Mouse (Mus musculus) right cerebral cortex, postnatal 25 days (tissue): Measurements from ENCODE around the gene Zfp804a.

Source experiments
- DNase-seq: peaks from one replicate; pipeline ENCODE4 v3.0.0; 2022

Zfp804a gene

DNA sequence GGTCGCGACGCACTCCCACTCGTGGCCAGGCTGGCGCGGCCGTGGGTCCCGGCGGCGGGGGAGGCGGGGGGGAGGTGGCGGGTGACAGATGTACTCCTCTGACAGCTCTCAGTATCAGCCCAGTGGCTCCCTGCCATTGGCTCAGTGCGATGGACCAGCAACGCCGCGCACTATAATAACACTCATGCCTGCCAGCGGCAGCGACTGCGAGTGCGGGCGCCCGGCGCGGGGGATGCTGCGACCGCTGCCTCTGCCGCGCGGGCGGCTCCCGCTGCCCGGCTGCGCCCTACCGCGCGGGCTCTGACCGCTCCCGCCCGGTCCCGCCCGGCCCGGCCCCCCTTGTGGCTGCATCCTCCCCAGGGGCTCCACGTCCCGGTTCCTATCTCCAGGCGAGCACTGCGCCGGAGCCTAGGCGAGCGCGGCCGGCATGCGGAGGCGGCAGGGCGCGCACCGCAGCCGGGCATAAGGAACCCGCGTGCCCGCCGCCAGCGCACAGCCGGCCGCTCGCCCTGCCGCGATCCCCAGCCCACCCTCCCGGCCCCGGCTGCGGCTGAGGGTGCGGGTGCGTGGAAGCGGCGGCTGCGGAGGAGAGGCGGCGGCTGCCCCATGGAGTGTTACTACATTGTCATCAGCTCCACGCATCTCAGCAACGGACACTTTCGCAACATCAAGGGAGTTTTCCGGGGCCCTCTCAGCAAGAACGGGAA is at the start of gene Zfp804a:
Zfp804a (plus strand) TSS at position 38 of the 707 bp plus-strand sequence.
- DNase-seq, result peak; percentile 75

DNA sequence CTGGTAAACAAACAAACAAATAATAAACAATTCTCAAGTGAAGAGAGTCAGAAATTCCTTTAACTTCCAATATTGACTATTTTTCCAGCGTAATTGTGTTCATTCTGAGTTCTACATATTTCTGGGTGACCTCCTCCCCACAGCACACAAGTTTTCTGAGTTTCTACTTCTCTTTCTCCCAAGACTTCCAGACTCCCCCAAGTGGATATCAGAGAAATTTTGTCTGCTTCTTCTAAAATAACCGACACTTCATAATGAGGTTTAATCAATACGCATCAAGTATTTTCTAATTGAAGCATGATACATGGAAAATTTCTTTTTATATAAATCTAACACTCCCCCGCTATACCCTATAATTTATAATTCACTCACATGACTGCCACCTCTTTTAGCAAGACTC is 1.4 kb upstream of the Zfp804a start:
- no peak for DNase-seq

DNA sequence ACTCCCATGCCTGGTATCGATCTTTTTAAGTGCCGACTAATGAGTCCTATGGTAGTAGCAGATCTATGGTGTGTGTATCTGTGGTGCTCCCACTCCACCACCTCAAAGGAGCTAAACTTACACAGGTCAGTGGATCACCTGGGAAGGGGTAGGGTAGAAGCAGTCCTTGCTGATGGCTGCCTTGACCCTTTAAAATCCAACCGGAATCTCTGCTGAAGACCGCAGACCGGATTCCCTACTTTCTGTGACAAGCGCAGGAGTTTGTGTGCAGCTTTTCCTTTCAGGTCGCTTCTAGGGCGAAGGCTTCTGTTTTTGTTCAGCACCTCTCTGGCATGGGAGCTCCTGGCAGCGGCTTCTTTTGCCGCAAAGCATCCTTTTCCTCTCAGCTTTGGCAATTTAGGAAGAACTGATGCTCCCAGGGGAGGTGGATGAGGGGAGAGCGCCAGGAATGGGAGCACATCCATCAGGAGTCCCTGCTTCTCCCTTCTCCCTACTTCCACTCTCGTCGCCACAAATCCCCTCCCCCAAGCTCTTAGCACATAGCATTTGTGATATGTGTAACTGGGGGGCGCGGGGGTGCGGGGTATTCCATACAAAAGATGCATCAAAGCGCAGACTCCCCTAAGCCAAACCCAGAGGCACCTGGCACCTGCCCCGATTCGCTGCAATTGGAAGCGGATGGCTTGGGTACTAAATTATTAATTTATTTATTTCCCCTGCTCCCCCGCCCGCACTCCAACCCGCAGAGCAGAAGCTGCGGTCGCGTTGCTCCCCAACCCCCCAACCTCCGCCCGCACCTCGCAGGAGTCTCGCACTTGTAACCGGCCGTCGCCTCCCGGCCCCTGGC is 461 bp upstream of the Zfp804a start:
- peak; percentile 60 for DNase-seq

DNA sequence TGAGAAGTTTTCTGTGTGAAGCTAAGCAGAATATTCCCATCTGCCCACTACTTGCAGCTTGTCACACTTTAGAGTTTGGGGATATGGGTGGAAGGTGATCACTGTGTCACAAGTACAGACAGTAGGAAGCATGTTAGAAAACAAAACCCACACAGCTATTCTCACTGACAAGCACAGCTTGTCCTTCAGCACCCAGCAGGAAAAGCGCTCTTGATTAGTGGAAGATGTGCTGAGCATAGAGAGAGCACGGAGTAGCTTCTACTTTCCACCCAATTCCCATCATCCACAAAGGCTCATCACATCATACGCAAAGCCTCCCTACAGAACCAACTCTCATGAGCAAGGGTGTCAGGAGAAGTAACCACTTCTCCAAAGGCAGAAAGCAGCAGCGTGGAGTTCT is 1.4 kb downstream of the Zfp804a start:
- DNase-seq, result peak; percentile 25

DNA sequence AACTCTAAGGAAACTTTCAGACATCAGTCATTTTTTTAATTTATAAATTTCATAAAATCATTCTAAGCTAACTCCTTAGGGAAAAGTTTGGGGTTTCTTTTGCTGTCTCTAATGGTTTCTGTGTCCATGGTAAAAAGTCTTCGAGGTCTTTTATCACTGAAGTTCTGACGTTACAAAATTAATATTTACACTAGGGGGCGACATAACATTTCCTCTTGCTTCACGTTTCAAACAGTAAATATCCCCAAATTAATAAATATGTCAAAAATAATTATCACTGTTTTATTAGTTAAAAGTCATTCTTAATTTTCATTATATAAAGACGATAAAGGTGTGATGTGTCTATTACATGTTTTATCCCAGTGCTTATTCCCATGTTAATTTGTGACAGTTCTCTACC is 11.6 kb downstream of the Zfp804a start:
- DNase-seq, result no peak

DNA sequence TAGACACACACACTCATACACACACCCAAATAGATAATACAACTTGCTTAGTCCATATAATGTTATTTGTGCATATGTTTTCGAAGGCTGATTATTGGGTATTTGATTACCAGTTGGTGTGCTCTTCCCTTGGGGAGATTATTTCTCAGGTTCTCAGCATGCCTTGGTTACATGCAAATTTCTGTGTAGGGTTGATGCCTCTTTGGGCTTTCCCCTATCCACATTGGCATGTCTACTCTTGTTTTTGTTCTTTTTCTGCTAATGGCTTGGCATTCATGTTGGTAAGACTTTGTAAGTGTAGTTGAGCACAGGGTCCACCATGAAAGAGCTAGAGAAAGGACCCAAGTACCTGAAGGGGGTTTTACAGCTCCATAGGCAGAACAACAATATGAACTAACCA is 14.9 kb downstream of the Zfp804a start:
- DNase-seq, result no peak

DNA sequence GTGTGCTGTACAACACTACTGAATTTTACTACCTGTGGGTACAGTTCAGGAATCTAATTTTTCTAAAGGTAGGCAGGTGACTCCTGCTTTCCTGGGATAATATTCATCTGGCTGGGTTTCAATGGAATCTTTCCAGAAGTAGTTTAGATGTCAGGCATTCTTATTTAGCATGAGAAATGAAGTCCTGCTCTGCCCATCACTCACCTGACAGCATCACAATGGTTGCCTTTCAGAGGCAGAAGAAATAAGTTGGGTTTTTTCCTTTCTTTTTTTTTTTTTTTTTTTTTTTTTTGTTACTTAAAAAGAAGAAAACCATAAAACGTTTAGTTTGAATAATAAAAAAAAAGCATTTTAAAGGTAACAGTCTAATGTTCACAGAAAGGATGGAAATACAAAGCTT is 16.1 kb downstream of the Zfp804a start:
- DNase-seq, result no peak

DNA sequence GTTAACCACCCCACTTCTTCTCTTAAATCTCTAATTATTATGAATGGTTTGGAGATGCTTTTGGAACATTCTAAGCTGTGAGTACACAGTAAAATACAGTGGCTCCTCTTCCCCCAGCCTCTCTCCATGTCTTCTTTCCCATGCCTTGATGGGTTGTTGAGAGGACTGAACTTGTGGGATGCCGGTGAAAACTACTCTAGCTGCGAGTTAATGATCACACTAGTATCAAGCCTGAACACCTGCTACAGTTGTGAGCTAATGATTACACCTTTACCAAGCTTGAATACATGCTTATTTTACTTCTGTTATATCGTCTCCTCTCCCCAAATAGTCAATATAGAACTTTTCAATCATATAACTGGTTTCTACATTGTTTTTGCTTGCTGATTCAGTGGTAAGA is 23.9 kb downstream of the Zfp804a start:
- DNase-seq, result no peak

DNA sequence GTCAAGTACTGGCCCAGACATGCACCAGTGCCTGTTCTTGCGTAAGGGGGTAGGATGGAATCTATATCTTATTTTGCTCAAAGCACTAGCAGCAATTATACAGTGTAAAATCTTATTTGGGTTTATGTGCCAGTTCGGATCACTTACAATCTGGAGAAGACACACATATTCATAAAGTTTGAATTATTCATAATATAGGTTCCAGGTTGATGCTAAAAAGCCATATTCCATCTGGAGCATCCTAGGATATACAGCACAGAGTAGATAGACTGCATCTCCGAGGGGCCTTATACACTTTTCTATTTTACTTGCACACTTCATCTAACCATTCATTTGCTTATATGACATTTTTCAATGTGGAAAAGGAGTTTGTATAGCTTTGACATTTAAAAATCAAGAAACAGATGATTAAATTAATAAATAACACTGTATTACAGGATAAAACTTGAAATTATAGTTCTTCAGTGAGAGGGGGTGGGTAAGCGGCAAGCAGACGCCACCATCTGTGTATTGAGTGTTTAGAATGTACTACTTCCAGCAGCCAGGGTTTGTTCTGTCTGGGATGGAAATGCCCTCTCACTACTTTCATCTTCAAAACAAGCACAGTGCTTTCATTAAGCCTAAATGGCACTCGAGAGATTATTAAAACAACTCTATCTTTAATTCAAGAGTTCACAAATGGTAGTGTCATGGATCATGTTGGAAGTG is 25.4 kb downstream of the Zfp804a start:
- DNase-seq, result no peak

DNA sequence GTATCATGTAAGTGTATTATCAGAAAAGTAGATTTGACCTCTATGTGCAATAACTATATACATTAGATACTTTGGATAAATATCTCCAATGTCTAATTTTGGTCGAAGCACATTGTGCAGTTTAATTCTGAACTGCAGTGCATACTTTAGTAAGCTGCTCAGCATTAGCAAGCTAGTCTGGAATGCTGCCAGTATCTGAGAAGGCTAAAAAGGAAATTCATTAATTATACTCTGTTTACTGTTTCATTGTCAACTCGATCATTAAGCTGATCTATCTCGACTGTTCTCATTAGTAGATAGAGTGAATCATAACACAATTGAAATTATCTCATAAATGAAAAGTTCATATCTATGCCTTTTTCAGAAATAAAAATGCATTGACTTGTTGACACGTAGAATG is 27.7 kb downstream of the Zfp804a start:
- DNase-seq, result no peak

DNA sequence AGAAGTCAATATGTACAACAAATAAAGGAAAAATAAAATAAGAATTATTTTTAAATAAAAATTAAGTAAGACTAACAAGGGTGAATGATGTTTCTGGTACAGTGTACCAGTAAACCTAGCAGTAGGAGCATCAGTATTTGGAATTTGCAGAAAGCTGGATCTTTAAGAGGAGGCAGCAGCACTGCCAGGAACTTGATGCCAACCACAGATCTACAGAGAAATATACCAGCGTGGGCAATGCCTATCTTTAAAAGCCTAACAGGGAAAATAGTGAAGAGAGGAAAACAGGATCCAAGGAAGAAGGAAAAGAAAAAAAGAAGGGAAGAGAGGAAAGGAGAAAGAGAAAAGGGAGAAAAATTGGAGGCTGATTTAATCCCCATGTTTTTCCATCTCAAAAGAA is 60.1 kb downstream of the Zfp804a start:
- DNase-seq, result no peak

DNA sequence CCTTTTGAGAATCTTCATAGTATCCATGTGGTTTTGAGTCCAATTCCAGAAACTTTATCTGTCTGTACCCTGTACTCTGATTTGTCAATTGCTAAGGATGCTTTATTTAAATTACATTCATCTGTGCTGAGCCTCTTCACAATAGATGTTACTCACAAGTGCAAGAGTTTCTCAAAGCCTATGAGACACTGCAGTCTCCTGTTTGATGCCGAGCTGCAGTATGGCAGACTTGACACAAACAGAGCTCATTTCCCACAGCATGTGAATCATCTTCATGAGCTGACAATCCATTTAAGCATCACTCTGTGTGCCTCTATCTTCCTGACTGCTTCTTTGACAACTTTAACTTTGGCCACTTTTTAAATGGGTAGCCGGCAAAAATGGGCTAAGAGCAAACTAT is 60.6 kb downstream of the Zfp804a start:
- no peak for DNase-seq

DNA sequence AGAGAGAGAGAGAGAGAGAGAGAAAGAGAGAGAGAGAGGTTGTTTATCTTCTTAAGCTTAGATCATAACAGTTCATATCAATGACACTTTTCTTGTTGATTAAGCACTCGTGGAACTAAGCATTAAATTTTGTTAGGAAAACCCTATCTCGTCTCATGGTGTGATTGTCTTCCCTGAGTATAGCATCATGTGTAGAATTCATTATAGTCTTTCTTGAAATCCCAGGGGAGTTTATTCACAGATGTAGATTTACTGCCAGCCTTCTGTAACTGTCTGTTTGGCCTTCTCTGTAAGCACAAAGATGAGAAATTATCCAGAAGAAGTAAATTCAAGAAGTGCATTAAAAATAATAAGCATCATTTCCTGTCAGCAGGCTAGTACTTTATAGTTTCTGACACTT is 66.6 kb downstream of the Zfp804a start:
- DNase-seq, result no peak

DNA sequence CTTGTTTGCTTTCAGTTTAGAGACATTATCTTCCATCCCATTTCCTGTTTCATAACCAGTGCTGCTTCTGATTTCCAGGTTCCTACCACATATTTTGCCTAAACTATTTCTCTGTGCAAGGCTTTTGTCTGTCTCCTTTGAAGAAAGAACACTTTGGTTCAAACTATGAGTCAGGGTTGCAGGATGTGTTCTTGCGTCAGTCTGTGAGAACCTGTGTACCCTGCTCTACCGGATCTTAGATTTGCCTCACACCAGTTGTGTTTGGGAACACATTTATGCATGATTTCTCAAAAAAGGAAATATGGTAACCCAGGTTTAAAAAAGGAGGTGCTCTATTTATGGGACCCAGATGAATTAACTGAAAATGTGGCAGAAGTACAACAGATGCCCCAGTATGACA is 125.7 kb downstream of the Zfp804a start:
- DNase-seq, result no peak

DNA sequence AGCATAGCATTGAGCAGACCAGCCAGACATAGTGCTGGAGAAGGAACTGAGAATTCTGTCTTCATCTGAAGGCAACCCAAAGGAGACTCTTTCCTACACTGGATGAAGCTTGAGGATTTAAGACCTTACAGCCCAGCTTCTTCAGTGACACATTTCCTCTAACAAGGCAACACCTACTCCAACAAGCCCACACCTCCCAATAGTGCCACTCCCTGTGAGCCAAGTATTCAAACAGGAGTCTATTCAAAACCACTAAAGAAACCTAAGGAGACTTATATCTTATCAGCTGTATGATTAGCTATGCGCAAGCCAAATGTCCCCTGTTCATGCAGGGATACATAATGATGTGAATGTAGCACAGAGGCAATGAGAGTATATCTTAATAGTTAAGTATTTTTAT is 128.0 kb downstream of the Zfp804a start:
- no peak for DNase-seq

DNA sequence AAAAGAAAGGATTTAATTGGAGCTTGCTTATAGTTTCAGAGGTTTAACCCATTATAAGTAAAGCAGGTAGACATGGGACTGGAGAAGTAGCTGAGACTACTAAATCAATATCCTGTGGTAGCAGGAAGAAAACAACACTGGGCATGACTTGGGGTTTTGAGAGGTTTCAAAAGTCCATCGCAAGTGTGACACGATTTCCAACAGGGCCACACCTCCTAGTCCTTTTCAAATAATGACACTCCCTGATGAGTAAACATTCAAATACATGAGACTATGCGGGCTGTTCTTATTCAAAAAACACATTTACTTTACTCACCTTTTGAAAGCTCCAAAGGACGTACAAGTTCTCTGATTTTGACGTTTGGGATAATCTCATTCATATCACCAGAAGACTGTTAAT is 146.9 kb downstream of the Zfp804a start:
- DNase-seq, result no peak

DNA sequence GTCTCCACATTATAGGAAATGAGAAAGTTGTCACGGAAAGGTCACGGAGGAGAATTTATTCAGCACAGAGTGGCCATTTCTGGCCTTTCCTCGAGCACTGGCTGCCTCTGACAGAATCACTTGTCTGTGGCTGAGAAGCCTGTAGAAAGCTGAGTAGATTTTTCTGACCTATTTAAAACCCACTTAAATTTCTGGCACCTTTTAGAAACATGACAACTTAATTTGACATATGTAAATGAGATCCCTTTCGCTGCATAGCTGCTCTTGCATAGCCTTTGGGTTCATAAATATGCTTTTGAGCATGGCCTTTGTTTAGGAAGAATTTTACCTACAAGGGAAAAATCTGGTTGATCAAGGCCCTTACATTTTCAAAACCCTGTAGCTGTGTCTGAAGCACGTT is 147.6 kb downstream of the Zfp804a start:
- DNase-seq, result no peak

DNA sequence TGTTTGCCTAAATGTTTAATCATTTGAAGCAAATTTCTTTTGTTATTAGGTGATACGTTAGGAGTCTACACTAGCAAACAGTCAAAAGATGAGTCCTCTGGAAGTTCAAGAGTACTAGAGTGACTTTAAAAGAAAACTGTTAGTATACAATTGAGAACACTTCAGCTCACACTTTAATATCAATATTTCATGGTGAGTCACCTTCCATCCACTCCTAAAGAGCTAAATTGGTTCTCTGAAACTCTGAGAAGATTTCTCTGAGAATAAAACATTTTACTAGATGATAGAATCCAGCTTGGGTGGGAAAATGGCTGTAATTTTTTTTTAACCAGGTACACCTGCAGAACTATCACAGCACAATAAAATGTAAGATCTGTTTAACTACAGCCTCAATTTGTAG is 157.6 kb downstream of the Zfp804a start:
- no peak for DNase-seq

DNA sequence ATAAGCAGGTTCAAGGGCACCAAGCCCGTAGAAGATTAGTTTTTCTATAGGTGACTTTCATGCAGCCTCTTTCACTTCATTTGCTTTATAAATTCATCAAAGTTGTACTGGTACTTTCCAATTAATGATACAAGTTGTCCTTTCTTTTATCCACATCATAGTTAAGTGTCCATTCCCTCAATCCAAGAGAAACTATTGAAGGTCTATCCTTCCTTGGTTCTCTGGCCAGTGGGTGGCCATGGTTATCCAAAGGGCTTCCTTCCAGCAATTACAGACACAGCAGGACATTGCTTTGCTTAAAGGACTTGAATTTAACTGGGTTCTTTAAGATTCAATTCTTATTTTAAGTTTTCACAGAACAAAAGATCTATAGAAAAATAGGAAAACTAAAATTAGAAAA is 158.9 kb downstream of the Zfp804a start:
- DNase-seq, result no peak

DNA sequence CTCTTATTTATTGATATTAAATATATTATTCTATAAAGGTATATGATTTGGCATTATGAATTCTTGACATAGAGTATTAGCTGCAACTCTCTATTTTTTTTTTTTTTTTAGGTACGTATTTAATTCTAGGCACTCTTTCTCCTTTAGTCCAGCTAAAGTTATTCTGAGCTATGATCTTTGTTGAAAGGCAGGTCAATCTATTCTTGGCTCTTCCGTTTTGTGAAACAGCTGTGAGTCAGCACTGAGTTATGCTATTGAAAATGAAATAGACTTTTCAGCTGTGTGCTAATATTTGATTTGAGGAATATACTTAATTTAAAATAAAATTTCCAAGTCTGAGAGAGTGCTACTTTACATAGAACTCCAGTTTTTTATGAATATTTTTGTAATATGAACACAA is 164.9 kb downstream of the Zfp804a start:
- DNase-seq, result no peak

DNA sequence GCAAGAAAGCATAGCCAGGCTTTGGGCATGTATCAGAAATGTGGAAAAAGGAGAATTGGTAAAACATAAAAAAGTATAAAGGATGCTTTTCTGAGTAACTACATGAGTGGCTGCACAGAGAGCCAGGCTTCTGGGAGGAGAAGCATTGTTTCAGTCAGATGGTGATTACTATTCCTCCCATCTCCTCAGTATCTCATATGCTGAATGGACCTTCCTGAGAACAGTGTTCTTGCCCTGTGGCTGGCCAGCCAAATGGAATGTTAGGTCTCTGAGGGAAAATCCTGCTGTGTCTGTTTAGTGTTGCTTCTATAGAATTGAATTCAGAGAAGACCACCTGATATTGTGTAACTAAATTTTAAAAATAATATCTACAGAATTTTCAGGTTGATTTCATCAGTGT is 193.0 kb downstream of the Zfp804a start:
- no peak for DNase-seq

DNA sequence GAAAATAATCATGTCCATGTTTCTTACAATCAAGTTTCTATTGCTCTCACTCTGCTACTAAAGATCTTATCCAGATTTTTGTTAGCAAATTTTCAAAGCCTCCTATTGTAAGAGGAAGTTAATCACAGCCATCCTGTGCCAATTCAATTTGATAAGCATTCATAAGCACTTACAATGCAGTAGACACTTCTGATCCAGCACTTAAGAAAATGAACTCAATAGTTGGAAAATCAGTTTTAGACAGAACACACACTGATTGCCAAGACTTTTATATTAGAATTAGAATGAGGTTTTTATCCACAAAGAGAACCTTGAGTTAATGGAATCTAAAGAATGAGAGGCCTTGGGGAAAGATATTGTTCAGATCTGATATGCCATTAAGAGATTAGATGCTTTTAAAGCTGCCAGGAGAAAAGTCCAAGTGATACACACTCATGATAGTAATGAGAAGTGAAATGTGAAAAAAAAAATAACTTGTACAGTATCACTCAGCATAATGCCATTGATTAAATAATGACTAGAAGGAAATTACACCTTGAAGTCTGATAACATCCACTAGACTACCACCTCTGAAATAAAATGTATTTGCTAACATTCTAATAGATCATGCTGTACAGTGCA is 194.0 kb downstream of the Zfp804a start:
- no peak for DNase-seq

DNA sequence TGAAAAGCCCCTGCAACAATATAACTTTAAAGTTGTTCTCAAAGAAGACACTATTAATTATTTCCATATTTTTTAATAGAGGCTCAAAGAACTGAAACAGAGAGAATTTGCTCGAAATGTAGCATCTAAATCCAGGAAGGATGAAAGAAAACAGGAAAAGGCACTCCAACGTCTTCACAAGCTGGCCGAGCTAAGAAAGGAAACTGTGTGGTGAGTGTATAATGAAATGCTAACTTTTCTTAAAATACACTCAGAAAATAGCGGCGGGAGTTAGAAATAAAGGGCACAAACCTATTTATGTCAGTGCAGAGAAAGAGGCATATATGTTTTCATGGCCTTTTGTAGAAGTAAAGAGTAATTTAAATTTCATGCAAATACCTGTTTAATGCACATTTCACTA is 200.4 kb downstream of the Zfp804a start:
- DNase-seq, result no peak
